Mouse (Mus musculus): ENCODE results near the gene Cacna2d2. TPM values are rescaled to one million over a fixed set of nuclear protein-coding genes. Genes with fewer than 3 reads are reported as not detected.

Cacna2d2 gene
- polyA plus RNA-seq, 1 experiment = not detected

- no peaks in the 10 kb centered on the region for H3K4me1 ChIP-seq (ENCODE audit: control insufficient read depth, insufficient read depth, low read length)
- H3K27ac ChIP-seq (ENCODE audit: insufficient read depth, low read depth, low read length) = no peak overlapping the region
- no peak overlapping the region for H3K4me3 ChIP-seq (ENCODE audit: insufficient read depth, low read length)
- TF ChIP-seq CTCF (IDR thresholded peaks at IDR 0.05; ENCODE audit: low read depth, low read length) (no peak), POLR2A (IDR thresholded peaks at IDR 0.05; ENCODE audit: borderline replicate concordance, low read depth, low read length) (no peak)
Measured at GRCm38 (mm10) chr9:107372441-107372840, 27.0 kb upstream of the Cacna2d2 start.

GRCm38 (mm10) chr9:107374623-107375022 lies 24.8 kb upstream of the Cacna2d2 start:
- no peak overlapping the region for H3K4me3 ChIP-seq (ENCODE audit: insufficient read depth, low read length)
- H3K4me1 ChIP-seq (ENCODE audit: control insufficient read depth, insufficient read depth, low read length) = no peaks in the 10 kb centered on the region
- H3K27ac ChIP-seq (ENCODE audit: insufficient read depth, low read depth, low read length) = no peak overlapping the region
- no peak for TF ChIP-seq CTCF (IDR thresholded peaks at IDR 0.05; ENCODE audit: low read depth, low read length)
- no peak for TF ChIP-seq POLR2A (IDR thresholded peaks at IDR 0.05; ENCODE audit: borderline replicate concordance, low read depth, low read length)

- no peak for TF ChIP-seq POLR2A (IDR thresholded peaks at IDR 0.05; ENCODE audit: borderline replicate concordance, low read depth, low read length)
- no peak for TF ChIP-seq CTCF (IDR thresholded peaks at IDR 0.05; ENCODE audit: low read depth, low read length)
- H3K27ac ChIP-seq (ENCODE audit: insufficient read depth, low read depth, low read length) = no peak overlapping the region
- H3K4me1 ChIP-seq (ENCODE audit: control insufficient read depth, insufficient read depth, low read length) = no peaks in the 10 kb centered on the region
- no peak overlapping the region for H3K4me3 ChIP-seq (ENCODE audit: insufficient read depth, low read length)
Measured at GRCm38 (mm10) chr9:107375451-107375850, 24.0 kb upstream of the Cacna2d2 start.

GRCm38 (mm10) chr9:107377961-107378512 lies 21.4 kb upstream of the Cacna2d2 start:
- H3K4me3 ChIP-seq (ENCODE audit: insufficient read depth, low read length) = no peak overlapping the region
- TF ChIP-seq POLR2A (IDR thresholded peaks at IDR 0.05; ENCODE audit: borderline replicate concordance, low read depth, low read length) (no peak), CTCF (IDR thresholded peaks at IDR 0.05; ENCODE audit: low read depth, low read length) (no peak)
- H3K27ac ChIP-seq (ENCODE audit: insufficient read depth, low read depth, low read length) = no peak overlapping the region
- no peaks in the 10 kb centered on the region for H3K4me1 ChIP-seq (ENCODE audit: control insufficient read depth, insufficient read depth, low read length)

- Histone ChIP-seq H3K27ac (ENCODE audit: insufficient read depth, low read depth, low read length) (no peak overlapping the region), H3K4me1 (ENCODE audit: control insufficient read depth, insufficient read depth, low read length) (no peaks in the 10 kb centered on the region), H3K4me3 (ENCODE audit: insufficient read depth, low read length) (no peak overlapping the region)
- TF ChIP-seq POLR2A (IDR thresholded peaks at IDR 0.05; ENCODE audit: borderline replicate concordance, low read depth, low read length) = no peak
- no peak for TF ChIP-seq CTCF (IDR thresholded peaks at IDR 0.05; ENCODE audit: low read depth, low read length)
Measured at GRCm38 (mm10) chr9:107381723-107382122, 17.7 kb upstream of the Cacna2d2 start.

GRCm38 (mm10) chr9:107384396-107384795 lies 15.0 kb upstream of the Cacna2d2 start:
- Histone ChIP-seq H3K4me3 (ENCODE audit: insufficient read depth, low read length) (no peak overlapping the region), H3K4me1 (ENCODE audit: control insufficient read depth, insufficient read depth, low read length) (no peaks in the 10 kb centered on the region), H3K27ac (ENCODE audit: insufficient read depth, low read depth, low read length) (no peak overlapping the region)
- TF ChIP-seq CTCF (IDR thresholded peaks at IDR 0.05; ENCODE audit: low read depth, low read length) (no peak), POLR2A (IDR thresholded peaks at IDR 0.05; ENCODE audit: borderline replicate concordance, low read depth, low read length) (no peak)

DNA sequence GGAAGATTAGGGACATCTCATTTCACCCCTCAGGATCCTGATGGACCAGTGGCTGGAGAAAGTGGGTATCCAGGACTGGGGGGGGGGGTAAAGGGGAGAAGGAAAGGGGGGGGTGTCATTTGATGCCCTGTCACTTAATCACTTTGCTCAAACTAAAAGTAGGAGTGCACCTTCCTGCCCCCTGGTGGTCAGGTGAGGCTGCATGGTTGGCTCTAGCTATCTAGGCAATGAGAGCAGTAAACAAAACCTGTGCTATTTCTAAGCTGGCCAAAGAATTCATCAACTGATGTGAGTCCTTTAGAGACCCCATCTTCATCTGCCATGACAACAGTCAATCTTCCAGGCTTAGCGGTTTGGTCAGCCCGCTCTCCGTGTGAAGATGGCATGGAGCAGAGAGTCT lies 12.7 kb upstream of the Cacna2d2 start:
- Histone ChIP-seq H3K4me3 (ENCODE audit: insufficient read depth, low read length) (no peak overlapping the region), H3K4me1 (ENCODE audit: control insufficient read depth, insufficient read depth, low read length) (no peaks in the 10 kb centered on the region), H3K27ac (ENCODE audit: insufficient read depth, low read depth, low read length) (no peak overlapping the region)
- TF ChIP-seq POLR2A (IDR thresholded peaks at IDR 0.05; ENCODE audit: borderline replicate concordance, low read depth, low read length) (no peak), CTCF (IDR thresholded peaks at IDR 0.05; ENCODE audit: low read depth, low read length) (no peak)

DNA sequence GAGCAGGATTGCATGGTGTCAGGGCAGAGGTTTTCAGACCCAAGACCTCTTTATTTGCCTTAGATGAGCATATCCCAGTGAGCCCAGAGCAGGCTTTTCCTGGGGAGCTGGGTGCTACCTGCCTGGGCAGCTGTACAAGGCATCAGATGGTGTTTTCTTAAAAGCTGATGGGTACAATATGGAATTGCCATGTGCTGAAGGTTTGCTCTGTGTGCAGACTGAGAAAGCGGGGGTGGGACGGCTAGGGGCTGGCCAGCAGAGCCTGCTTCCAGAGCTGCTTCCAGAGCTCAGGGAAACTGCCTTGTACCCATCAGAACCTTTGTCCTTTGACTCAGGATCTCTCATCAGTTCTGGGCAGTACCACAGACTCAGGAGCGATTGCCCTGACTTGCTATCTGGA lies 11.7 kb upstream of the Cacna2d2 start:
- H3K27ac ChIP-seq (ENCODE audit: insufficient read depth, low read depth, low read length) = no peak overlapping the region

GRCm38 (mm10) chr9:107388263-107388662 lies 11.1 kb upstream of the Cacna2d2 start:
- no peak for TF ChIP-seq CTCF (IDR thresholded peaks at IDR 0.05; ENCODE audit: low read depth, low read length)
- TF ChIP-seq POLR2A (IDR thresholded peaks at IDR 0.05; ENCODE audit: borderline replicate concordance, low read depth, low read length) = no peak
- H3K4me1 ChIP-seq (ENCODE audit: control insufficient read depth, insufficient read depth, low read length) = no peaks in the 10 kb centered on the region
- H3K27ac ChIP-seq (ENCODE audit: insufficient read depth, low read depth, low read length) = no peak overlapping the region
- no peak overlapping the region for H3K4me3 ChIP-seq (ENCODE audit: insufficient read depth, low read length)

More for the DNA sequence above, 11.7 kb upstream of the Cacna2d2 start:
- Histone ChIP-seq H3K4me3 (ENCODE audit: insufficient read depth, low read length) (no peak overlapping the region), H3K4me1 (ENCODE audit: control insufficient read depth, insufficient read depth, low read length) (no peaks in the 10 kb centered on the region)
- TF ChIP-seq POLR2A (IDR thresholded peaks at IDR 0.05; ENCODE audit: borderline replicate concordance, low read depth, low read length) = no peak
- TF ChIP-seq CTCF (IDR thresholded peaks at IDR 0.05; ENCODE audit: low read depth, low read length) = no peak

DNA sequence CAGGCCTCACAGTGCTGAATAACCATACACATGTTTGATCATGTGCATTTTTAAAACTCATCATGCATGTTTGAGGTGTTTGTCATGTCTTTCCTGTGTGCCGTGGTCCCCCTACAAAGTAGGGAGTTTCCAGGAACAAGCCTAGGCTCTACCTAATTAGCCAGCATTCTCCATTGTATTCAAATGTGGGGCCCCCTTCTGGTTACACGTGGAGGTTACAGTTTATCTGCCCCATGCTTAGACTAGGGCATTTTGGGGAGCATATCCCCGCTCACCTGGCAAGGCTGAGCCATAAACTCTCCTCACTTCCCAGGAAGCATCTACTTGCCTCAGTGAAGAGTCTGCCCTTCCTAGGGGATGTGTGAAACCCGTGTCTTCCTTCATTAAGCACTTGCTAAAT lies 3.0 kb upstream of the Cacna2d2 start:
- Histone ChIP-seq H3K4me3 (ENCODE audit: insufficient read depth, low read length) (no peak overlapping the region), H3K4me1 (ENCODE audit: control insufficient read depth, insufficient read depth, low read length) (no peaks in the 10 kb centered on the region), H3K27ac (ENCODE audit: insufficient read depth, low read depth, low read length) (no peak overlapping the region)
- TF ChIP-seq CTCF (IDR thresholded peaks at IDR 0.05; ENCODE audit: low read depth, low read length) (no peak), POLR2A (IDR thresholded peaks at IDR 0.05; ENCODE audit: borderline replicate concordance, low read depth, low read length) (no peak)

GRCm38 (mm10) chr9:107398968-107399367 lies 444 bp upstream of the Cacna2d2 start:
- no peak overlapping the region for H3K4me3 ChIP-seq (ENCODE audit: insufficient read depth, low read length)
- H3K27ac ChIP-seq (ENCODE audit: insufficient read depth, low read depth, low read length) = no peak overlapping the region
- no peak for TF ChIP-seq CTCF (IDR thresholded peaks at IDR 0.05; ENCODE audit: low read depth, low read length)
- TF ChIP-seq POLR2A (IDR thresholded peaks at IDR 0.05; ENCODE audit: borderline replicate concordance, low read depth, low read length) = no peak
- no peaks in the 10 kb centered on the region for H3K4me1 ChIP-seq (ENCODE audit: control insufficient read depth, insufficient read depth, low read length)
